Mouse (Mus musculus) right cerebral cortex, postnatal 4 days (tissue): ENCODE measurements at regions not wholly inside any gene's neighbourhood (a gene's known extent, or its start where the extent isn't known, plus 50 kb on each side); places are given as distances from the start of the nearest gene placed in this dataset.
A peak's percentile ranks its signal among the peaks of the same experiment; 100 is the strongest.

Experiments used
- DNase-seq: peaks from one replicate; pipeline ENCODE4 v3.0.0-alpha.2; 2022

DNA sequence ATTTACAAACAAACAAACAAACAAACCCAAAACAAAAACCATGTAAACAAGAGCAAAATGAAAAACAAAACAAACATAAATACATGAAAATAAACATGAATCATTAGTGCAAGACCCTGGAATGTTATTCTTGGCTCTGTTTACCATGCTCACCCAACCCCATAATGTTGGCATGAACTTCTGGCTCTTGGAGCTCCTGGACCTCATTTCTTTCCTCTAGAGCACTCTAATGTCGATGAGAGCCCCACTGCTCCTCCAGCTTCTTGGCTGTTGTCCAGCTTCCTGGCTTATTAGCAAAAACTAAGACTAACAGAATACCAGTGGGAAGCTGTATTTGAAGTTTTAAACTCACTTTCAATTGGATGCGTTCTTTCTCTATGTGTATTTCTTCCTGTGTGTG, 81.3 kb upstream of the Gm21830 start:
- DNase-seq: peak; percentile 21

DNA sequence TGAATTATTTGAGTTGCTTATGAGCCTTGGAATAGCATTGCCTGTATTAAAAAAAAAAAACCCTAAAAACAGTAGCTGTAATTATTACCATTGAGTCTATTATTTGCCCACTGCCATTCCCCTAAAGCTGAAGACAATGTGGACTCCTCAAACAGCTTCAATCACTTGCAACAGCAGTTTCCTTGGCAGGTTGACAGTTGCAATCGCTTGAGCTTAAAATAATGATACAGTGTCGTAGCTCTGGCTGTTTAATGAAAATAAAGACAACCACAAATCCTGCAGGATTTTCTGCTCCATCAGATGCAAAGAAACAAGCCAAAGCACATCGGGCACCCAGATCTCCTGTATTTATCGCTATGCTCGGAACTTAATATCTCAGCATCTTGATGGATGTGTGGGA, 68.8 kb upstream of the Gm21830 start:
- DNase-seq: no peak
